Mouse (Mus musculus): Measurements from ENCODE around the gene AC170998.1. TPM values are rescaled to one million over a fixed set of nuclear protein-coding genes. Genes with fewer than 3 reads are reported as not detected.
"Not testable (repeated sequence)": the region's sequence is repeated elsewhere in the genome, so short reads cannot be mapped to it uniquely, and the experiment has no call there.

Gene AC170998.1
- polyA plus RNA-seq, 1 experiment from 2014 or later: 1.5 TPM

DNA sequence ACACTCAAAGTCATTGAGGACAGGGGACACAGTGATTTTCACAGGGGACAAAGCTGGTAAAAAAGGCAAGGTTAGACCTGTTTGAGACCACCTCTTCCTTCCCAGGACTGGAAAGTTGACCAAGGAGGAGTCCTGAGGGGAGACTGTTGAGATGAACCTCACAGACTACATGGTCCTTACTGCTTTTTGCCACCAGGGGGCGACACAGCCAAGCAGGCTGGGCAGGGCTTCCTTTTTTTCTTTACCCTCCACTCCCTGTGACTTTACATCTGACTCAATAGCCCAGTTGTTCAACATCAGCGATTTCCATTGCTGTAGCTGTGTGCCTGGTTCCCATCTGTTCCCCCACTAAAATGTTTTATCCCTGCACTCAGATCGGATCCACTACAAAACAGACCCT, 36.0 kb downstream of the AC170998.1 start:
- no peak overlapping the region for H3K4me2 ChIP-seq (ENCODE audit: low read depth, low read length)
- H3K4me3 ChIP-seq (ENCODE audit: low read depth, low read length): no peak overlapping the region
- no peaks in the 10 kb centered on the region for H3K9me3 ChIP-seq (replicated peaks; ENCODE audit: control insufficient read depth, low read length)
- 0 out of 2 replicates have a peak, but pooled peaks have one; percentile 39 for ATAC-seq (ENCODE audit: low read depth)
- 4% methylated on average over 3 of the region's 3 CpGs for WGBS (ENCODE audit: insufficient replicate concordance)
- H3K36me3 ChIP-seq (ENCODE audit: control insufficient read depth, insufficient read depth): no peaks in the 10 kb centered on the region
- no peak overlapping the region for H3K27ac ChIP-seq (ENCODE audit: low read length)
- no peaks in the 10 kb centered on the region; the same call in 1 of the 2 replicates for H3K4me1 ChIP-seq (ENCODE audit: control insufficient read depth, low read depth, low read length)
- no peak overlapping the region for H3K9ac ChIP-seq (ENCODE audit: low read depth, low read length)
- no peaks in the 10 kb centered on the region for H3K27me3 ChIP-seq (ENCODE audit: control insufficient read depth, insufficient read depth, low read depth, low read length)

DNA sequence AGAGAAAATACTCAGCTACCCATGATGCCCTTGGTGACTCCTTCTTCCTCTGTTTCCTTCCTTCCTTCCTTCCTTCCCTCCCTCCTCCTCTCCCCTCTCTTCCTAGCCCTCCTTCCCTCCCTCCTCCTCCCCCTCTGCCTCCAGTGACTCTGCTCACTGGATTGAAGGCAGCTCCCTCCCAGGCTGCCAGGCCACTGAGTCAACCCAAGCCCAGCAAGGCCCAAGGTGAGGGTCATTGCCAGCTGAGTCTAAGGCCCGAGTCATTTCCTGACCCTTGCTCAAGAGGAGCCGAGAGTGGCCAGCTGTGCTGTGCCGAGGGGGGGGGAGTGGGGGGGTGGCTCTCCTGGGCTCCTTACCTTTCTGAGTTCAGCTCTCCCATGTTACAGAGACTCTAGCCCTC, 40.3 kb downstream of the AC170998.1 start:
- Histone ChIP-seq H3K4me1 (ENCODE audit: control insufficient read depth, low read depth, low read length) (peaks cover 6% of the 10 kb centered on the region; the same call in 1 of the 2 replicates), H3K27me3 (ENCODE audit: control insufficient read depth, insufficient read depth, low read depth, low read length) (peaks cover 36% of the 10 kb centered on the region), H3K4me3 (ENCODE audit: low read depth, low read length) (no peak overlapping the region), H3K4me2 (ENCODE audit: low read depth, low read length) (no peak overlapping the region), H3K9ac (ENCODE audit: low read depth, low read length) (no peak overlapping the region), H3K36me3 (ENCODE audit: control insufficient read depth, insufficient read depth) (no peaks in the 10 kb centered on the region), H3K27ac (ENCODE audit: low read length) (no peak overlapping the region), H3K9me3 (replicated peaks; ENCODE audit: control insufficient read depth, low read length) (no peaks in the 10 kb centered on the region)
- 26% methylated on average over 3 of the region's 3 CpGs for WGBS (ENCODE audit: insufficient replicate concordance)
- ATAC-seq (ENCODE audit: low read depth): no peak

GRCm38 (mm10) chr17:28766781-28767515, 41.1 kb downstream of the AC170998.1 start:
- no peak for ATAC-seq (ENCODE audit: low read depth)
- no peak overlapping the region for H3K27ac ChIP-seq (ENCODE audit: low read length)
- WGBS (ENCODE audit: insufficient replicate concordance): 58% methylated on average over 11 of the region's 11 CpGs
- no peaks in the 10 kb centered on the region for H3K36me3 ChIP-seq (ENCODE audit: control insufficient read depth, insufficient read depth)
- peaks cover 36% of the 10 kb centered on the region for H3K27me3 ChIP-seq (ENCODE audit: control insufficient read depth, insufficient read depth, low read depth, low read length)
- H3K4me1 ChIP-seq (ENCODE audit: control insufficient read depth, low read depth, low read length): peaks cover 6% of the 10 kb centered on the region; the same call in 1 of the 2 replicates
- H3K4me3 ChIP-seq (ENCODE audit: low read depth, low read length): no peak overlapping the region
- H3K4me2 ChIP-seq (ENCODE audit: low read depth, low read length): no peak overlapping the region
- H3K9me3 ChIP-seq (replicated peaks; ENCODE audit: control insufficient read depth, low read length): no peaks in the 10 kb centered on the region
- no peak overlapping the region for H3K9ac ChIP-seq (ENCODE audit: low read depth, low read length)

- peak within 1 kb of the TSS; percentile 68 for H3K4me2 ChIP-seq (ENCODE audit: low read depth, low read length)
- peaks cover 36% of the 10 kb centered on the region for H3K27me3 ChIP-seq (ENCODE audit: control insufficient read depth, insufficient read depth, low read depth, low read length)
- peak within 1 kb of the TSS; percentile 55 for H3K4me3 ChIP-seq (ENCODE audit: low read depth, low read length)
- H3K27ac ChIP-seq (ENCODE audit: low read length): 0 out of 2 replicates have a peak within 1 kb of the TSS, but pooled peaks have one; percentile 5
- peak within 1 kb of the TSS; percentile 40 for H3K9ac ChIP-seq (ENCODE audit: low read depth, low read length)
- 3% methylated on average over 45 of the region's 58 CpGs for WGBS (ENCODE audit: insufficient replicate concordance)
- H3K4me1 ChIP-seq (ENCODE audit: control insufficient read depth, low read depth, low read length): peaks cover 6% of the 10 kb centered on the region; the same call in 1 of the 2 replicates
- ATAC-seq (ENCODE audit: low read depth): peak; percentile 45
- H3K36me3 ChIP-seq (ENCODE audit: control insufficient read depth, insufficient read depth): no peaks in the 10 kb centered on the region
- no peaks in the 10 kb centered on the region for H3K9me3 ChIP-seq (replicated peaks; ENCODE audit: control insufficient read depth, low read length)
These were observed 43.4 kb downstream of the AC170998.1 start, which contains the start of gene Mapk13 for GRCm38 (mm10) chr17:28769121-28769874. Gene Mapk13 (plus strand): TSS chr17:28769297.

DNA sequence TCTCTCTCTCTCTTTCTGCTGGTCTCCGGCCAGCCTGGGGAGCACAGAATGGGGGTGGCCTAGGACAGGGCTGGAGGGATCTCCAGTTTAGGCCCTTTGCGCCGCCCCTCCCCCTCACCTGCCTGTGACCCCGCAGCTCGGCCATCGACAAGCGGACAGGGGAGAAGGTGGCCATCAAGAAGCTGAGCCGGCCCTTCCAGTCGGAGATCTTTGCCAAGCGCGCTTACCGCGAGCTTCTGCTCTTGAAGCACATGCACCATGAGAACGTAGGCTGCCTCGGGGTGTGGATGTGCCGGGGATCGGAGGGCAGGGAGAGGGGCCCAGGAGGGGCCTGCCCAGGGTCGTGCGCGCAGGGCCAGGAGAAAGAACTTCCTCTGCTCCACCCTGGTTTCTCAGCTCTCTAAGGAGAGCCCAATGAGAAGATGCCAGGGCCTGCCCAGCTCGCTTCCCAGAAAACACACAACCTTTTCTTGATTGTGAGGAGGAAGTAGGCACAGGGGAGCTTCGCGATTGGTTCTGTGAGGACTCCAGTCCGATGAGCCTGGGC, 44.1 kb downstream of the AC170998.1 start:
- peak overlapping the region; percentile 55 for H3K4me3 ChIP-seq (ENCODE audit: low read depth, low read length)
- no peaks in the 10 kb centered on the region for H3K36me3 ChIP-seq (ENCODE audit: control insufficient read depth, insufficient read depth)
- H3K27ac ChIP-seq (ENCODE audit: low read length): 0 out of 2 replicates have a peak overlapping the region, but pooled peaks have one; percentile 5
- 0 out of 2 replicates have a peak overlapping the region, but pooled peaks have one; percentile 15 for H3K9ac ChIP-seq (ENCODE audit: low read depth, low read length)
- H3K4me2 ChIP-seq (ENCODE audit: low read depth, low read length): peak overlapping the region; percentile 68
- H3K4me1 ChIP-seq (ENCODE audit: control insufficient read depth, low read depth, low read length): peaks cover 6% of the 10 kb centered on the region; the same call in 1 of the 2 replicates
- WGBS (ENCODE audit: insufficient replicate concordance): 2% methylated on average over 24 of the region's 24 CpGs
- no peak for ATAC-seq (ENCODE audit: low read depth)
- H3K9me3 ChIP-seq (replicated peaks; ENCODE audit: control insufficient read depth, low read length): no peaks in the 10 kb centered on the region
- peaks cover 36% of the 10 kb centered on the region for H3K27me3 ChIP-seq (ENCODE audit: control insufficient read depth, insufficient read depth, low read depth, low read length)

DNA sequence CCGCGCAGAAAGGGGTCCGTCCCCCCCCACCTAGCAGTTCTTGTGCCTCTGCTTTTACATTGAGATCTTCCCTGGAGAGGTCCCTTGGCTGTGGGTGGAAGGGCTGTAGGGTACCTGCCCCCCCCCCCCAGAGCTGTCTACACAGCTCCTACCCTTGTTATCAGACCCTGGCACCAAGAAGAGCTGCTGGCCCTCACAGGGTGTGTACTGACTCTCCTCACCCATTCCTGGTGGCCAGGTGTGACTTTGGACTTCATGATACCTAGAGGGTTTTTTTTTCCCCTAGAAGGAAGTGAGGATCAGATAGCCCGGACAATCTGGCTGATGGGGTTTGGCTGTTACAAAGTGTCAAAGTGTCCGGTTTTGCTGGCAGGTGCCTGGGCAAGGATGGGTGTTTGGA, 45.4 kb downstream of the AC170998.1 start:
- no peak overlapping the region for H3K9ac ChIP-seq (ENCODE audit: low read depth, low read length)
- no peak for ATAC-seq (ENCODE audit: low read depth)
- 62% methylated on average over 5 of the region's 5 CpGs for whole genome bisulfite sequencing (ENCODE audit: insufficient replicate concordance)
- H3K4me1 ChIP-seq (ENCODE audit: control insufficient read depth, low read depth, low read length): peaks cover 6% of the 10 kb centered on the region; the same call in 1 of the 2 replicates
- H3K27me3 ChIP-seq (ENCODE audit: control insufficient read depth, insufficient read depth, low read depth, low read length): peaks cover 36% of the 10 kb centered on the region
- no peak overlapping the region for H3K4me3 ChIP-seq (ENCODE audit: low read depth, low read length)
- H3K27ac ChIP-seq (ENCODE audit: low read length): no peak overlapping the region
- no peaks in the 10 kb centered on the region for H3K9me3 ChIP-seq (replicated peaks; ENCODE audit: control insufficient read depth, low read length)
- H3K4me2 ChIP-seq (ENCODE audit: low read depth, low read length): no peak overlapping the region
- H3K36me3 ChIP-seq (ENCODE audit: control insufficient read depth, insufficient read depth): no peaks in the 10 kb centered on the region

GRCm38 (mm10) chr17:28774303-28774702, 48.4 kb downstream of the AC170998.1 start:
- H3K4me1 ChIP-seq (ENCODE audit: control insufficient read depth, low read depth, low read length); H3K4me3 ChIP-seq (ENCODE audit: low read depth, low read length); H3K9ac ChIP-seq (ENCODE audit: low read depth, low read length); H3K36me3 ChIP-seq (ENCODE audit: control insufficient read depth, insufficient read depth); ATAC-seq (ENCODE audit: low read depth); H3K27ac ChIP-seq (ENCODE audit: low read length); H3K9me3 ChIP-seq (replicated peaks; ENCODE audit: control insufficient read depth, low read length); H3K4me2 ChIP-seq (ENCODE audit: low read depth, low read length): not testable (repeated sequence)
- H3K27me3 ChIP-seq (ENCODE audit: control insufficient read depth, insufficient read depth, low read depth, low read length): peaks cover 19% of the 10 kb centered on the region
- 82% methylated on average over 8 of the region's 9 CpGs for WGBS (ENCODE audit: insufficient replicate concordance)

- no peak overlapping the region for H3K27ac ChIP-seq (ENCODE audit: low read length)
- 48% methylated on average over 4 of the region's 4 CpGs for WGBS (ENCODE audit: insufficient replicate concordance)
- no peak overlapping the region for H3K4me3 ChIP-seq (ENCODE audit: low read depth, low read length)
- no peaks in the 10 kb centered on the region for H3K9me3 ChIP-seq (replicated peaks; ENCODE audit: control insufficient read depth, low read length)
- no peak overlapping the region for H3K4me2 ChIP-seq (ENCODE audit: low read depth, low read length)
- peaks cover 10% of the 10 kb centered on the region for H3K27me3 ChIP-seq (ENCODE audit: control insufficient read depth, insufficient read depth, low read depth, low read length)
- no peak overlapping the region for H3K9ac ChIP-seq (ENCODE audit: low read depth, low read length)
- no peaks in the 10 kb centered on the region for H3K36me3 ChIP-seq (ENCODE audit: control insufficient read depth, insufficient read depth)
- no peaks in the 10 kb centered on the region for H3K4me1 ChIP-seq (ENCODE audit: control insufficient read depth, low read depth, low read length)
- ATAC-seq (ENCODE audit: low read depth): no peak
These were observed 49.3 kb downstream of the AC170998.1 start for GRCm38 (mm10) chr17:28775161-28775560.
